Mouse (Mus musculus) adrenal gland, adult 10 weeks (tissue): ENCODE data around the gene Nfia. TPM values are rescaled to one million over a fixed set of nuclear protein-coding genes. Genes with fewer than 3 reads are reported as not detected.

Experiments used
- polyA plus RNA-seq: library from polyadenylated mRNA; stranded (reverse); fragments of 350-450 nt; fragmentation: Illumina TruSeq; extraction: RNeasy Lipid Tissue Mini Kit (QIAGEN cat#74804); gene quantifications from one replicate; pipeline ENCODE4 v1.2.3, GENCODE M21; 2014; ENCODE audit warnings: low read depth, low replicate concordance

The Nfia gene
- 43.6 TPM for polyA plus RNA-seq

GRCm38 (mm10) chr4:97772641-97773040 is at the start of gene Nfia:
Nfia (plus strand) TSS chr4:97772734.

GRCm38 (mm10) chr4:97777706-97778176 is 5.2 kb downstream of the Nfia start, which contains the start of gene E130114P18Rik:
E130114P18Rik (minus strand) TSS chr4:97778078.

Other genes starting within 250 kb of the Nfia start
- gene E130114P18Rik, start 5.3 kb downstream of the Nfia start, polyA plus RNA-seq = 0.82 TPM